Mouse (Mus musculus): Measurements from ENCODE around the gene Fancg. TPM values are rescaled to one million over a fixed set of nuclear protein-coding genes. Genes with fewer than 3 reads are reported as not detected.
A peak's percentile ranks its signal among the peaks of the same experiment; 100 is the strongest.

The Fancg gene
- total and polyA plus RNA-seq, 3 experiments: 9.4 to 16.8 (median 12.9) TPM

DNA sequence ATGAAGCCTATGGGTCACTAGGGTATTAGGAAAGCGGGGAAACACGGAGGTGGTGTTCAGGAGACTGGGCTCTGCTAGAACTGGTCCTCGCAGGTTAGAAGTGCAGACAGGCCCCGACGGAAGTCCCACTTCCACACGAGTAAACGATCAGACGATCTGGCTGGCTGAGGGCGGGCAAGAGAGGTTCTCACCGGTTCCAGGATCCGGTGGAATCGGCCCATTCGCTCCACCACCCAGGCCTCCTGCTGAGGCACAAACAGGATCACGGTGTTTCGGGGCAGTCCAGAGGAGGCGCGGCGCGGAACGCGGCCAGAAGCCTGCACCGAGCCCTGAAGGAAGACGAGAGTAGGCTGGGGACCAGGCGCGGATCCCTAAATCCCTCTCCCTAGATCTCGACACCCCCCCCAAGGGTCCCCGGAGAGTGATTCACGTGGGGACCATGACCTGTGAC, 20.5 kb upstream of the Fancg start:
- DNase-seq (ENCODE audit: low spot score) (no peak), ATAC-seq (ENCODE audit: extremely low read depth, insufficient number of reproducible peaks, low FRiP score, poor library complexity, severe bottlenecking) (no peak)
- Histone ChIP-seq H3K9me3 (replicated peaks) (no peaks in the 10 kb centered on the region), H3K27me3 (ENCODE audit: insufficient read depth, low read length) (peaks cover 3% of the 10 kb centered on the region; the same call in 1 of the 2 replicates), H3K36me3 (replicated peaks) (peaks cover 69% of the 10 kb centered on the region), H3K4me3 (ENCODE audit: low read depth, low read length) (peak overlapping the region; percentile 76), H3K4me1 (ENCODE audit: insufficient read depth, low read depth, low read length) (peaks cover 47% of the 10 kb centered on the region)
- TF ChIP-seq GATA1 (IDR thresholded peaks at IDR 0.05; ENCODE audit: borderline replicate concordance, low read length) (no peak), POLR2AphosphoS5 (IDR thresholded peaks at IDR 0.05; ENCODE audit: insufficient replicate concordance, low read depth, low read length) (no peak), CTCF (IDR thresholded peaks at IDR 0.05; ENCODE audit: low read depth, low read length) (no peak), GATA2 (IDR thresholded peaks at IDR 0.05; ENCODE audit: borderline replicate concordance, low read depth, low read length) (no peak), TAL1 (conservative IDR thresholded peaks at IDR 0.05; ENCODE audit: low read depth, low read length) (no peak)

DNA sequence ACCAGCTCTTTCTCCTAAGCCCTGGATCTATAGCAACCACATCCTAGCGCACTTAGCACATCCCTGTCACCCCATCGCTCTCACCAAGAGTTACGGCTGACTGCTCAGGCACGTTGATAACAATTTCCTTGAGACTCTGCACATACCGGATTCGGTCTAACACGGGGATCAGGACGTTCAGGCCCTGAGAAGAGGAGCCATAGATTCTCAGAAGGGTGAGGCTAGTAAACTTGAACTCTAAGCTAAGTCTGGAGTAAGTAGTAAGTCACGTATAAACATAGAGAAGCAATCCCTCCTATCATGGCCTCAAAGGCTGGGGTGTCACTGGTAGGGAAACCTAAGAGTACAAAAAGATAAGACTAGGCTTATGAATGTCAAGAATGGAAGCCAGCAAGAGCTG, 20.0 kb upstream of the Fancg start:
- peaks cover 68% of the 10 kb centered on the region for H3K36me3 ChIP-seq (replicated peaks)
- DNase-seq (ENCODE audit: low spot score) (no peak), ATAC-seq (ENCODE audit: extremely low read depth, insufficient number of reproducible peaks, low FRiP score, poor library complexity, severe bottlenecking) (no peak)
- peak overlapping the region; percentile 76 for H3K4me3 ChIP-seq (ENCODE audit: low read depth, low read length)
- no peaks in the 10 kb centered on the region for H3K9me3 ChIP-seq (replicated peaks)
- H3K4me1 ChIP-seq (ENCODE audit: insufficient read depth, low read depth, low read length): peaks cover 47% of the 10 kb centered on the region
- H3K27me3 ChIP-seq (ENCODE audit: insufficient read depth, low read length): peaks cover 3% of the 10 kb centered on the region; the same call in 1 of the 2 replicates
- TF ChIP-seq GATA2 (IDR thresholded peaks at IDR 0.05; ENCODE audit: borderline replicate concordance, low read depth, low read length) (no peak), TAL1 (conservative IDR thresholded peaks at IDR 0.05; ENCODE audit: low read depth, low read length) (no peak), CTCF (IDR thresholded peaks at IDR 0.05; ENCODE audit: low read depth, low read length) (no peak), POLR2AphosphoS5 (IDR thresholded peaks at IDR 0.05; ENCODE audit: insufficient replicate concordance, low read depth, low read length) (no peak), GATA1 (IDR thresholded peaks at IDR 0.05; ENCODE audit: borderline replicate concordance, low read length) (no peak)

DNA sequence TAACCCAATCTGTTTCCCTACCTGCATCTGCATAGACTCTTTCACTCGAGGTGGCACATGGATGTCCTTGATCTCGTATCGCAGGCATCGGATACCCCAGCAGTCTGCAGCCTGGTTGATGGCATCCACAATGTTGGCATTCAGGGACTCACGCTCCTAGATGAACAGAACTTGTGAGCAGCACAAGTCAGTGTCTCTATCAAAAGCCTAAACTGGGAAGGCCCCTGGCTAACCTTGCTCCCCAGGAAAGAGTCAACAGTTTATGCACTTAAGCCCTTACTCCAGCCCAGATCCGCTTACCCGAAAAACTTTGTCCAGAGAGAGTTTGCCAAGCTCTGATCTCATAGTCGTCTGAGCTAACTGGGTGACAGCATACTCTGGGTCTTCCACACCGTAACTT, 19.4 kb upstream of the Fancg start:
- Histone ChIP-seq H3K4me1 (ENCODE audit: insufficient read depth, low read depth, low read length) (peaks cover 50% of the 10 kb centered on the region), H3K9me3 (replicated peaks) (no peaks in the 10 kb centered on the region), H3K36me3 (replicated peaks) (peaks cover 70% of the 10 kb centered on the region), H3K4me3 (ENCODE audit: low read depth, low read length) (peak overlapping the region; percentile 28; the same call in 1 of the 2 replicates), H3K27me3 (ENCODE audit: insufficient read depth, low read length) (peaks cover 3% of the 10 kb centered on the region; the same call in 1 of the 2 replicates)
- DNase-seq (ENCODE audit: low spot score) (no peak), ATAC-seq (ENCODE audit: extremely low read depth, insufficient number of reproducible peaks, low FRiP score, poor library complexity, severe bottlenecking) (no peak)
- TF ChIP-seq POLR2AphosphoS5 (IDR thresholded peaks at IDR 0.05; ENCODE audit: insufficient replicate concordance, low read depth, low read length): no peak
- no peak for TF ChIP-seq TAL1 (conservative IDR thresholded peaks at IDR 0.05; ENCODE audit: low read depth, low read length)
- no peak for TF ChIP-seq GATA2 (IDR thresholded peaks at IDR 0.05; ENCODE audit: borderline replicate concordance, low read depth, low read length)
- TF ChIP-seq CTCF (IDR thresholded peaks at IDR 0.05; ENCODE audit: low read depth, low read length): no peak
- no peak for TF ChIP-seq GATA1 (IDR thresholded peaks at IDR 0.05; ENCODE audit: borderline replicate concordance, low read length)

DNA sequence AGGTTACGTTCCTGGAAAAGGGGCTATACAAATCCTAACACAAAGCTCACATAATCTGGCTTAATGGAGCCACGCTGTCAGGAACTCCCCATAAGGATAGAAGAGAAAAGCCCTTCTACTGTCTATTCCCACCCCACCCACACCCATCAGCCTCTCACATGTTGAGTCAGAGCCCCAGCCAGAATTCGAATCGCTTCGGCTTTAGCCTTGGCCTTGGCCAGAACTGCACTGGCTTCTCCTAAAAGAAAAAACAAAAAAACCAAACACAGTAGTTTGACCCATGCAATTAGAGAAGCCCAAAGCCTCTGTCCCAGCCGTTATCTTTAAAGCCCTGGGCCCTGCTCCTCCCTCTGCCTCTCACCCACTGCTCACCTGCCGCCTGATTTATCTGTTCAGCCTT, 18.8 kb upstream of the Fancg start:
- Histone ChIP-seq H3K4me1 (ENCODE audit: insufficient read depth, low read depth, low read length) (peaks cover 52% of the 10 kb centered on the region), H3K4me3 (ENCODE audit: low read depth, low read length) (no peak overlapping the region), H3K36me3 (replicated peaks) (peaks cover 70% of the 10 kb centered on the region), H3K9me3 (replicated peaks) (no peaks in the 10 kb centered on the region), H3K27me3 (ENCODE audit: insufficient read depth, low read length) (peaks cover 3% of the 10 kb centered on the region; the same call in 1 of the 2 replicates)
- ATAC-seq (ENCODE audit: extremely low read depth, insufficient number of reproducible peaks, low FRiP score, poor library complexity, severe bottlenecking) (no peak), DNase-seq (ENCODE audit: low spot score) (no peak)
- TF ChIP-seq CTCF (IDR thresholded peaks at IDR 0.05; ENCODE audit: low read depth, low read length) (no peak), POLR2AphosphoS5 (IDR thresholded peaks at IDR 0.05; ENCODE audit: insufficient replicate concordance, low read depth, low read length) (no peak), GATA1 (IDR thresholded peaks at IDR 0.05; ENCODE audit: borderline replicate concordance, low read length) (no peak), TAL1 (conservative IDR thresholded peaks at IDR 0.05; ENCODE audit: low read depth, low read length) (no peak), GATA2 (IDR thresholded peaks at IDR 0.05; ENCODE audit: borderline replicate concordance, low read depth, low read length) (no peak)

DNA sequence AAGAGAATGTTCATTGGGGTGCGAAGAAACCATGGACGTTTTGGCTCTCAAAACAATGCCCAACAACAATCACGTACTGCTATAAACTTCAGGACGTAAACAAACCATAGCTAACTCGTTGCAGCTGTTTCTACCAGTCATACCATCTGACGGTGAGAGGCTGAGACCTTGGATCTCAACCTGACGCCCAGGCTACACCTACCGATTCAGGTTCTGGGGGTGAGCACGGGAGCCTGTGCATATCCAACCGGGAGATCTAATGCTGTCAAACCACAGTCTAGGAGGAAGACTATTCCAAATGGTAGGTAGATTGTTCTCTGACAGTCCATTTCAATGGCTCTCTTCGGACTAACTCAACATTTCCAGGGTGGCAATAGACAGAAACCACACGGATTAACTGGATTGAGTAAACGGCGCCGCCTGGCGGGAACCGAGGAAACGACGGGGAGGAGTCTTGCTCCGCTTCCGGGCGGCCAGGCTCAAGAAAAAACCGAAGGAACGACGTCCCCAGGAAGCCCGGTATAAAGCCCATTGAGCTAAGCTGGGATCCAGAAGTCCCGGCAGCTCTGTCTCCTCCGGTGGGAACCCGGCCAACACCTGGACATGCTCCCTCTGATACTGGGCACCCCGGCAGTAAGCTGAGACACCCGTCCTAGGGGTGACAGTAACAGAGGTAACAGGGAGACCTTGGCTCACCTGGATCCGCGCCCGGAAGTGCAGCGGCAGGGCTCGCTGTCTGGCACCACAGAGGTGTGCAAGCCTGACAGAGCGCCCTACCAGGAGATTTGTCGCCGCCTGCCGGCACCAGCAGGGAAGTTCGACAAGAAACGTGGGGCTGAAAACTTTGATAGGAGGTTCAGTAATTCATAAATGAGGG, 15.0 kb upstream of the Fancg start, which contains the start of gene Pigo:
TSS of gene Pigo (minus strand) at position 736 of the 877 bp plus-strand sequence.
- DNase-seq (ENCODE audit: low spot score): peak; percentile 81
- Histone ChIP-seq H3K27me3 (ENCODE audit: insufficient read depth, low read length) (peaks cover 2% of the 10 kb centered on the region; the same call in 1 of the 2 replicates), H3K9me3 (replicated peaks) (no peaks in the 10 kb centered on the region), H3K36me3 (replicated peaks) (peaks cover 92% of the 10 kb centered on the region), H3K4me1 (ENCODE audit: insufficient read depth, low read depth, low read length) (peaks cover 66% of the 10 kb centered on the region), H3K4me3 (ENCODE audit: low read depth, low read length) (peak within 1 kb of the TSS; percentile 76)
- ATAC-seq (ENCODE audit: extremely low read depth, insufficient number of reproducible peaks, low FRiP score, poor library complexity, severe bottlenecking): peak; percentile 72
- no peak for TF ChIP-seq POLR2AphosphoS5 (IDR thresholded peaks at IDR 0.05; ENCODE audit: insufficient replicate concordance, low read depth, low read length)
- TF ChIP-seq CTCF (IDR thresholded peaks at IDR 0.05; ENCODE audit: low read depth, low read length): peak; percentile 59; the same call in 1 of the 2 replicates
- no peak for TF ChIP-seq GATA2 (IDR thresholded peaks at IDR 0.05; ENCODE audit: borderline replicate concordance, low read depth, low read length)
- TF ChIP-seq TAL1 (conservative IDR thresholded peaks at IDR 0.05; ENCODE audit: low read depth, low read length): no peak
- TF ChIP-seq GATA1 (IDR thresholded peaks at IDR 0.05; ENCODE audit: borderline replicate concordance, low read length): no peak

DNA sequence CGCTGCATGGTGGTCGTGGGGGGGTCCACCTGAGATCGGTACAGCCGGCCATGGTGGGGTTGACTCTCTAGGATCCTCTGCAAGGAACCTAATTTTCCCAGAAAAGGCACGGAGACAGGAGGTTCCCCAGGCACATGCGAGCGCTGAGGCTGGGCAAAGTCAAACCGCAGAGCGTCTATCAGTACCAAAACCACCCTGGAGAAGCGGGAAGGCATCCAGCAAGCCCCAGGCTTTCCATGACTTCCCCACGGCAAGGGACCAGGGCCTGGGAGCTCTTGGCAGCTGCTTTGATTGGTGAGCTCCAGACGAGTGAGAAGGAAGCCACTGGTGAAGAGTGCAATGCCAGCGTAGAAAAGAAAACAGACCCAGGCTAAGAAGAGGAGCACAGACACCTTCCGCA, 14.4 kb upstream of the Fancg start:
- peaks cover 89% of the 10 kb centered on the region for H3K36me3 ChIP-seq (replicated peaks)
- DNase-seq (ENCODE audit: low spot score) (no peak), ATAC-seq (ENCODE audit: extremely low read depth, insufficient number of reproducible peaks, low FRiP score, poor library complexity, severe bottlenecking) (no peak)
- no peaks in the 10 kb centered on the region for H3K9me3 ChIP-seq (replicated peaks)
- H3K4me1 ChIP-seq (ENCODE audit: insufficient read depth, low read depth, low read length): peaks cover 65% of the 10 kb centered on the region
- peak overlapping the region; percentile 76 for H3K4me3 ChIP-seq (ENCODE audit: low read depth, low read length)
- TF ChIP-seq CTCF (IDR thresholded peaks at IDR 0.05; ENCODE audit: low read depth, low read length): no peak
- no peak for TF ChIP-seq GATA1 (IDR thresholded peaks at IDR 0.05; ENCODE audit: borderline replicate concordance, low read length)
- no peak for TF ChIP-seq GATA2 (IDR thresholded peaks at IDR 0.05; ENCODE audit: borderline replicate concordance, low read depth, low read length)
- no peak for TF ChIP-seq POLR2AphosphoS5 (IDR thresholded peaks at IDR 0.05; ENCODE audit: insufficient replicate concordance, low read depth, low read length)
- TF ChIP-seq TAL1 (conservative IDR thresholded peaks at IDR 0.05; ENCODE audit: low read depth, low read length): no peak
- peaks cover 2% of the 10 kb centered on the region; the same call in 1 of the 2 replicates for H3K27me3 ChIP-seq (ENCODE audit: insufficient read depth, low read length)

Data from G1E (cell line).